Mouse (Mus musculus): Measurements from ENCODE around the gene Rph3al.

GRCm38 (mm10) chr11:75842904-75843619 is 95.2 kb downstream of the Rph3al start:
- TF ChIP-seq CTCF (IDR thresholded peaks at IDR 0.05; ENCODE audit: borderline replicate concordance, insufficient read depth, low read length) = no peak
- no peak for TF ChIP-seq POLR2A (IDR thresholded peaks at IDR 0.05; ENCODE audit: low read depth, low read length)

All from embryonic fibroblast, embryonic 13.5 days (primary cell).